Mouse (Mus musculus) G1E (cell line): ENCODE results near the gene Zfp369.

Experiments used
- CTCF ChIP-seq: IDR thresholded peaks from 2 replicates; pipeline ENCODE4 v1.5.1; 2012; ENCODE audit warnings: low read depth, low read length, inconsistent platforms, mixed read lengths
- POLR2AphosphoS5 ChIP-seq: IDR thresholded peaks from 2 replicates; pipeline ENCODE4 v1.6.1; 2012; ENCODE audit warnings: low read depth, low read length, inconsistent platforms; ENCODE audit not compliant: insufficient replicate concordance
- TAL1 ChIP-seq: conservative IDR thresholded peaks from 2 replicates; pipeline ENCODE4 v1.6.1; 2012; ENCODE audit warnings: low read depth, low read length, inconsistent platforms, mixed read lengths

DNA sequence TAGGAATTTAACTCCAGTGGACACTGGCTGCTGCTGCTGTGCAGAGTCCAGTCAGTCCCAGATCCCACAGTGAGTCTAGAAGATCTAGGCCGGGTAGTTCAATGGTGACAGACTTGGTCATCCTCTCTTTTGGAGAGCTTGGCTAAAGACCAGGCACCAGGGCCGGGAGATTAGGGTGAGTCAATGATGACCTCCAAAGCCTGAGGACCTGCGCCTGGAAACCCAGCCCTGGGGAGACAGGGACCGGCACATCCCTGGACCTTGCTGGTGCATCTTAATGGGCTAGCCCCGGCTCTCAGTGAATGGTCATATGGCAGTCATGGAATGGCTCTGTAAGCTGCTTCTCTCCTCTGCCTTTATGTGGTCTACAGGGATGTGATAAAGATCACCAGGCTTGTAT is 16.5 kb upstream of the Zfp369 start:
- TF ChIP-seq CTCF = no peak
- TF ChIP-seq POLR2AphosphoS5 = no peak
- TF ChIP-seq TAL1 = no peak
